Mouse (Mus musculus): ENCODE data around the gene Cacna2d2.

The Cacna2d2 gene

DNA sequence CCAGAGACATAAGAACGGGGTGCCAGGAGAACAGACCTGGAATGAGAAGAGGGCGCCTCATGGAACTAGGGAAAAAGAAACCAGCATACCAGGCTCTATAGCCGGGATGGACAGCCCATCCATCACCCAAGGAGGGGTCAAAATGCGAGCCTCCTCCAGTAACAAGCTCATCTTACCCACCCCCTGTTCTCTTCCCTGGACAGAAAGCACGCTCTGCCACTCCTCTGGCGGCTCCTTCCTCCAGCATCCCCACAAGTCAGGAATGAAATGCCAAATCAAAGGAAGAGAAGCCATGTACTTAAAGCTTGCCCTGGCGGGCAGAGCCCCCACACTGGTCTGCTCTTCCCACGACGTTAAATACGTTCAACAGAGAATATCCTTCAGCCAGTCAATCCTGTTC is 141.6 kb downstream of the Cacna2d2 start:
- DNase-seq (ENCODE audit: low spot score), result no peak

DNA sequence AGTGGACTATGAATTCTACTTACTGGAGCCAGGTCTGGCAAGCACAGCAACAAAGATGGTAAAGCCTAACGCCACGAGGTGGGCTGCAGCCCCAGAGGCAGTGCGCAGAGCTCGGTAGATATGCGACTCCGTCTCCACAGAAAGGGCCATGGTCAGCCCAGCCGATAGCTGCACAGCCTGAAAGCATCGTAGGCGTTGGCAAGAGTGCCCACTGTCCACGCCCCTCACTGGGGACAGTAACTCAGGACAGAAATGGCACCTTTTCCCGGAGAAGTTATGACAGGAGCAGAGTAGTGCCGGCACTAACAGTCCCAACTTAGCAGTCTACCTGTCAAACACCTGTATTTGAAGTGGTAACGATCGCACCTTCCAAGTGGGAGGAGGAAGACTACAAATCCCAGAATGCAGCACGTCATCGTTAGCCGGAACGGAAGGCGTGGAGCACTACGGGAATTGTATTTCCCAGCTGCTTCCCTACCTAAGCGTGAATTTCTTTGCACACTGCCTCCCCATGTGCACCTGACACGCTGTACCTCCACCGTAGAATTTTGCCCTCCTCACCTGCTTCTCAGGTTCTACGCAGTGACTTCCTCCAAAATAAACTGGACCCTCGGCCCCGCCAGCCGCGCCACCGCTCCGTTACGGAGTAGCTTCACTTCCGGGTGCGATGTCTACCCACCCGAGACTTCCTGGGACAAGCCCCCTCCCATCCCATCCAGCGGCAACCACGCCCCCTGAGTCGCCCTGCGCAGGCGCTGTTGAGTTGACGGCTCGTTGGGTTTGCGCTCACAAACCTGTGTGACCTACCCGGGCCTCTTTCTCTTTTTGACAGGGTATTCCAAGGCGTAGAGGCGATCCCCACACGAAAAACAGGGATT is 142.3 kb downstream of the Cacna2d2 start, which contains the start of the genes Cyb561d2 and Nprl2:
Gene Cyb561d2, minus strand, starts transcription at position 720 of the 878 bp plus-strand sequence.
Gene Nprl2, plus strand, starts transcription at position 753 of the 878 bp plus-strand sequence.
- DNase-seq (ENCODE audit: low spot score), result peak; percentile 94

- no peak for DNase-seq (ENCODE audit: low spot score)
Measured at GRCm38 (mm10) chr9:107542352-107542686, 142.9 kb downstream of the Cacna2d2 start.

DNA sequence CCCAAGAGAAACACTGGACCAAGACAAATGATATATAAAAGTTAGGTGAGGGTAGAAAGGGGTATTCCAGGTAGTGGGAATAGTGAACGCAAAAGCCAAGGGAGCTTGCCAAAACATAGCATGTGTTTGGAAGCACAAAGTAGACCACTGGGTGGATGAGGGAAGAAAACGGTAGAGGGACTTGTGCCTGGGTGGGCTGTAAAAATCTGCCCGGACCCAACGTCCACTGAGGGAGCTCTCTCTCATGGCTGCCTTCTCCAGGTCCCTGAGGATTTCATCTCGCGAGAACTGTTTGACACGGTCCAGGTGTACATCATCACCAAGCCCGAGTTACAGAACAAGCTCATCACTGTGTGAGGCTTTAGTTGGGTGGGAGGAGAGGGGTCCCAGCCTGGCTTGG is 143.3 kb downstream of the Cacna2d2 start:
- no peak for DNase-seq (ENCODE audit: low spot score)

GRCm38 (mm10) chr9:107543299-107543698 is 143.9 kb downstream of the Cacna2d2 start:
- DNase-seq (ENCODE audit: low spot score), result no peak

DNA sequence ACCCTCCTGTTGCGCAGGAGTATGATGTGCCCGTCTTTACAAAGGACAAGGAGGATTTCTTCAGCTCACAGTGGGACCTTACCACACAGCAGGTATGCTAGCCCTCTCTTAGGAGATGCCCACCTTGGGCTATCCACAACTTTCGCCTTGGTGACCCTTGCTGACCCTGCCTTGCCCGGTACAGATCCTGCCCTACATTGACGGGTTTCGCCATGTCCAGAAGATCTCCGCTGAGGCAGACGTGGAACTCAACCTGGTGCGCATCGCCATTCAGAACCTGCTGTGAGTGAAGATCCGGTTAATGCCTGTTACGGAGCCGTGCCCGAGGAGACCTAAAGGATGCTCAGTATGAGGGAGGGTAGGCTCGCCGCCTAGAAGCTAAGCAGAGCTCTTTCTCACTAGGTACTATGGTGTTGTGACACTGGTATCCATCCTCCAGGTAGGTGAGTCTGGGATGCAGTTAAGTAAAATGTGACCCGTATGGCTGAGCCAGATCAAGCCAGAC is 144.8 kb downstream of the Cacna2d2 start:
- no peak for DNase-seq (ENCODE audit: low spot score)

- DNase-seq (ENCODE audit: low spot score), result no peak
Measured at GRCm38 (mm10) chr9:107544729-107545128, 145.3 kb downstream of the Cacna2d2 start.

GRCm38 (mm10) chr9:107545199-107545598 is 145.8 kb downstream of the Cacna2d2 start:
- no peak for DNase-seq (ENCODE audit: low spot score)

GRCm38 (mm10) chr9:107545602-107546001 is 146.2 kb downstream of the Cacna2d2 start:
- DNase-seq (ENCODE audit: low spot score), result no peak

DNA sequence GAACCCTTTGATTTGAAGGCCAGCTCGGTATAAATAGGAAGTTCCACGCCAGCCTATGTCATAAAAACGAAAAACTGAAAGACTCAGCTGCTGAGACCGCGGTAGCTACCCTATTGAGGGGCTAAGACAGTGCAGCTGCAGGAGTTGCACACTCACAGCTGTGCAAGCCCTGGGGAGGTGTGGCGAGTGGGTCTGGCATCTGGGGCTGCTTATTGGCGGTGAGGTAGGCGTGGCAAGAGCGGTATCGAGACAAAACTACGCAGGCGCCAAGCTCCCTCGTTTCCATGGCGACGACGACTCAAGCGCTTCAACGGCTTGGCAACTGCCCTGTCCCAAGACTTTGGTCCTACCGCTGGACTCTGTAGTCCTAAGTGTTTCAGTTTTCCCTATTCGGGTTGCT is 147.6 kb downstream of the Cacna2d2 start, which contains the start of gene Zmynd10:
Gene Zmynd10, plus strand, starts transcription at position 273 of the 400 bp plus-strand sequence.
- peak; percentile 85 for DNase-seq (ENCODE audit: low spot score)

DNA sequence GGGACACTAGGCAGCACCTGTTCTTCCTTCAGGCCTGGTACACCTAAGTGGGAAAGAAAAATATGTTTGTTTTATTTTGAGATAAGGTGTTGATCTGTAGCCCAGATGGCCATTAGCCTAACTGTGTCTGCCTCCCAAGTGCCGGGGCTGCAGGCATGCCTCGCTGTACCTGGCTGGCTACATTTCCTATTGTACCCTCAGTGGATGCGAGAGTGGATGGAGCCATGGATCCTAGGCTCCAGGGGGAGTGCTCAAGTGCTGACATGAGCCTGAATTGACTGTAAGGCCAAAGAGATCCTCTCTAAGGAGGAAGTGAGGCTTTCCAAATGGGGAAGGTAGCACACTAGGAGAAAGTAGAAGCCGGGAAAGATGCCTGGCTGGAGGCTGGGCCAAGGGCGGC is 148.5 kb downstream of the Cacna2d2 start:
- DNase-seq (ENCODE audit: low spot score), result no peak

DNA sequence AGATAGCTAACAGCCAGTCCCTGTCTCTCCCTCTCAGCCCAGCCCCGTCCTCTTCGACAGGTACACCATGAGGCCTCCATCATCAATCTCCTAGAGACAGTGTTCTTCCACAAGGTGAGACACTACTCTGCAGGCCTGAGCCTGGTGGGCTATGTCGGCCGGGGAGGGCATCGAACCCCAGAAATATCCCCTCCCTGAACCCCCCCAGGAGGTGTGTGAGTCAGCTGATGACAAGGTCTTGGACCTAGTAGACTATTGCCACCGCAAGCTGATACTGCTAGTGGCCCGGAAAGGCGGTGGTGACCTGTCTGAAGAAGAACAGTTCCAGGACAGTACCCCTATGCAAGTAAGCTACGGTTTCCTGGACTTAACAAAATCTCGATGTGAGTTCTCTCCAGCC is 149.4 kb downstream of the Cacna2d2 start:
- DNase-seq (ENCODE audit: low spot score), result no peak

- no peak for DNase-seq (ENCODE audit: low spot score)
Measured at GRCm38 (mm10) chr9:107549297-107550074, 150.1 kb downstream of the Cacna2d2 start.

DNA sequence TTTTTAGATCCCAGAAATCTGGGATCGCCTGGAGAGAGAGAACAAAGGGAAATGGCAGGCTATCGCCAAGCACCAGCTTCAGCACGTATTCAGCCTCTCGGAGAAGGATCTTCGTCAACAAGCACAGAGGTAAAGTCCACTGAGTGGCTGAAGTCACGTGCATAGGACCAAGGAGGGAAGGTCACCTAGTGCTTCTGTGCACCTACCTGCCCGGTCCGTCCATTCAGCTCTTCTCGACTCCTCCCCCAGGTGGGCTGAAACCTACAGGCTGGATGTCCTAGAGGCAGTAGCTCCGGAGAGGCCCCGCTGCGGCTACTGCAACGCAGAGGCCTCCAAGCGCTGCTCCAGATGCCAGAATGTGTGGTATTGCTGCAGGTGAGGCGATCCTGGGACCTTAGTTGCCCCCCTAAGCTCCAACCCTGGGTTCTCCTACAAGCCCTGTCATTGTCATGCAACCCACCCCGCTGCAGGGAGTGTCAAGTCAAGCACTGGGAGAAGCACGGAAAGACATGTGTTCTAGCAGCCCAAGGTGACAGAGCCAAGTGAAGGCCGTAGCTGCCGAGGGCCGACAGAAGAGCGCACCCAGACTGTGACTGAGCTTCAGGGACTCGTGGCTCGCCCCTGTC is 151.2 kb downstream of the Cacna2d2 start:
- no peak for DNase-seq (ENCODE audit: low spot score)

DNA sequence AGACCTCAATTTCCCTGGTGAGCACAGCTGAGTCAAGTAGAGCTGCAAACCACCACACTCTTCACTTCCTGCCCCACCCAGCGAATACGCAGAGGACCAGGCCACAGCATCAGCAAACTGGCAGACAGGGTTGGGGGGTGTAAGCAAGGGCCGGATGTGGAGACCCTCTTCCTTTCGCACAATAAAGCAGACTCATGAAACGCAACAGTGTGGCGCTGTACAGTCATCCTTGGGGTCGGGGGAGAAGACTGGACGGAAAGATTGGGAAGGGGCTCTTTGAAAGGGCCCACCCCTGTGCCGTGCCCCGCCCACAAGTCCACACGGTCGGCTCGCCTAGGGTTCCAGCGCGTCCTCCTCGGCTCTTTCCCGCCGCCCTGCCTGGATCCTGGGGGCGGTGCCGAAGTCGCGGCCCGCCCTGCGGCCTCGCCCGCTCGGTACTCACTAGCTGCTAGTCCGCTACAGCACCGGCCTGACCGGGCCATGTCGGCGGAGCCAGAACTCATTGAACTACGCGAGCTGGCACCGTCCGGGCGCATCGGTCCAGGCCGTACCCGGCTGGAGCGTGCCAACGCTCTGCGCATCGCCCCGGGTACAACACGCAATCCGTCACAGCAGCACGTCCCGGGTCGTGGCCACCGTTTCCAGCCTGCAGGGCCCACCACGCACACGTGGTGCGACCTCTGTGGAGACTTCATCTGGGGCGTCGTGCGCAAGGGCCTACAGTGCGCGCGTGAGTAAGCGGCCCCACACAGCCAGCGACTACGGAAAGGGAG is 151.9 kb downstream of the Cacna2d2 start, which contains the start of gene Rassf1:
Gene Rassf1, plus strand, starts transcription at position 439 of the 773 bp plus-strand sequence.
- DNase-seq (ENCODE audit: low spot score), result no peak

DNA sequence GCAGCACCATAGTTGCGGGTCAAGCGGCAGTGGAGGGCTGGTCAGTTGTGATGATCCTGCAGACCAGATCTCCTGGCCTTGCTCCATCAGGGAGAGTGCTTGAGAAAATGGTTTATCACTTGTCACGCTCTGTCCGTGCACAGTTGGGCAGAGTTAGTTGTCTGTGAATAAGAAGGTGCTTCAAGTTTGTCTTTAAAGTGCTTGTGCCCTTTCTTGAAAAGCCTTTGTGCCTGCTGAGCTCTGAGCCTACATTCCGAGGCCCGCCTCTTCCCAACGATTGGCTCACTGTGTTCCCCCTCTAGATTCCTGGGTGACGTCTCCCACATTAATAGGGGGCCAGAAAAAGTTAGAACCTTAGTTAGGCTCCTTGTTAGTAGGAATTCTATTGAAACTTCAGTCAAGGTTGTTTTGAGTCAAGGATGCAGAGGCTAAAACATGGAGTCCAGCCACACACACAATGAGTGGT is 152.5 kb downstream of the Cacna2d2 start:
- no peak for DNase-seq (ENCODE audit: low spot score)

- no peak for DNase-seq (ENCODE audit: low spot score)
Measured at GRCm38 (mm10) chr9:107552690-107553393, 153.4 kb downstream of the Cacna2d2 start.

DNA sequence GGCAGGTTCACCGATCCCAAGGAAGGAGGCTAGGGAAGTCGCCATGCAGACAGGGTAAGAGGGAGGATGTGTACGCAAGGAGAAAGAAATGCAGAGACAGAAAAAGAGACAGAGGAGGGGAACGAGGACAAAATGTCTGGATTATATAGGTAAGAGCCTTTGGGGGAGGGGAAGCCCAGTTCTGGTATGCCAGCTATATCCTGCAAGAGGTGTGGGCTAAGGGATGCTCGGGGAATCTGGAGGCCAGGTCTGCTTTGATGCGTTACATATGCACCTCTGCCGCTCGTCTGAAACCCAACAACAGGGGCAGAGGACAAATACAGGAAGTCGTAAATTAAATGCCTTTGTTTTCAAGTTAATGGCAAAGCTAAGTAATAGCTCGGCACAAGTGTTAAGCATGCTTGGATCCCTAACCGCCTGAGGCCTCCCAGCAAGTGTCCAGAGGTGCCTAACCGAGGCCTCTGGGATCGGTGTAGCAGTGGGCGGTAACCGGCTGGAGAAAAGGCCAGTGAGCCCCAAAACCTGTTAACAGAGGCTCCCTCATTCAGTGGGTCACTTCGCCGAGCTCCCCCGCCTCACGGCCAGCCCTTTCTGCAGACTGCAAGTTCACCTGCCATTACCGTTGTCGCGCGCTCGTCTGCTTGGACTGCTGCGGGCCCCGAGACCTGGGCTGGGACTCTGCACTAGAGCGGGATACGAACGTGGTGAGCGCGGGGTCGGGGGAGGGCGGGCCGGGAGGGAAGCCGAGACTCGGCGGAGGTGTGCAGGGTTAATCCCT is 154.3 kb downstream of the Cacna2d2 start:
- peak; percentile 69 for DNase-seq (ENCODE audit: low spot score)

GRCm38 (mm10) chr9:107554319-107554825 is 155.0 kb downstream of the Cacna2d2 start:
- DNase-seq (ENCODE audit: low spot score), result peak; percentile 96
